Mouse (Mus musculus) central nervous system, embryonic 14 days (tissue): ENCODE measurements around the gene Galntl5. TPM values are rescaled to one million over a fixed set of nuclear protein-coding genes. Genes with fewer than 3 reads are reported as not detected.

Experiments used
- polyA plus RNA-seq: library from polyadenylated mRNA; depleted of rRNA; stranded (reverse); fragments of >200 nt; gene quantifications from 2 replicates; pipeline ENCODE4 v1.2.3, GENCODE M21; 2012; rRNA removed

Galntl5 gene
- polyA plus RNA-seq, result not detected in 2 replicates

DNA sequence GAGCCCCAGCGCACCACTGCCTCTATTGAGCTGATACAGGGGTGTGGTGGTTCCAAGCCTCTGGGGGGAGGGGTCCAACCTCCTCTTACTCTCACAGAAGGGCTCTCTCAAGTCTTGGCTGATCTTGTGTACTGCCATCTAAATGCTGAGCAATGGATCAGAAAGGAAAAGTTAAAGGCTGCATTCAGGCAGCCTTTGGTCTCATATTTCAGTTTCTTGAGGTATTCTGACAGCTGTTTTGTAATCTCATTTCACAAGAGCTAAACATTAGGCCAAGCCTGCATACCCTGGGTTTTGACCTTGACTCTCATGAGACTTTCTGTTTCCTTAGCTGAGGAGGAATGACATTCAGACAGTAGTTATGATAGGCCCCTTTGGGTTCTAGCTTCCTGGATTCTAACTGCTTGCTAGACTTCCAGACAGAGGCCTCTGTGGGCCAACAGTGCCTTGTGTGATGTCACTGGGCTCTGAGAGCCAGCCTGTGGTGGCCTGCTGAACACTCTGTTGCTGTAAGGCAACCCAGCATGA, at the start of gene Galntl5:
Galntl5 (plus strand) TSS at position 457 of the 528 bp plus-strand sequence.

DNA sequence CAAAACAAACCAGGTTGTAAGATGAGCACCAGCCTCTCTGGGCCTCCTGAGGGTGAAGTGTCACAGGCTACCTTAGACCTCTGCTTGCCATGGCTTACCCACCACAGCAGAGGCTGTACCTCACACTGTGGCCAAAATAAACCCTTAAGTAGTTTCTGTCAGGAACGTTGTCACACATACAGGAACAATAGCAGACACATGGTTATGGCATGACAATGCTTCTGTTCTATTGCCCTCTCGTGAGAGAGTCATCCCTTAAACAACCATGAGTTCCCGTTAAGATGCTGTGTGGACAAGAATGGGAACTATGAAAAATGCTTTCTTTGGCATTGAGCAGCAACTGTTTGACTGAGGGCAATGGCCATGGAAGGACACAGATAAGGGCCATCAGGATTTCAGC, 40.3 kb downstream of the Galntl5 start, which contains the start of gene Galnt11:
Galnt11 (plus strand) TSS at position 301 of the 400 bp plus-strand sequence.

DNA sequence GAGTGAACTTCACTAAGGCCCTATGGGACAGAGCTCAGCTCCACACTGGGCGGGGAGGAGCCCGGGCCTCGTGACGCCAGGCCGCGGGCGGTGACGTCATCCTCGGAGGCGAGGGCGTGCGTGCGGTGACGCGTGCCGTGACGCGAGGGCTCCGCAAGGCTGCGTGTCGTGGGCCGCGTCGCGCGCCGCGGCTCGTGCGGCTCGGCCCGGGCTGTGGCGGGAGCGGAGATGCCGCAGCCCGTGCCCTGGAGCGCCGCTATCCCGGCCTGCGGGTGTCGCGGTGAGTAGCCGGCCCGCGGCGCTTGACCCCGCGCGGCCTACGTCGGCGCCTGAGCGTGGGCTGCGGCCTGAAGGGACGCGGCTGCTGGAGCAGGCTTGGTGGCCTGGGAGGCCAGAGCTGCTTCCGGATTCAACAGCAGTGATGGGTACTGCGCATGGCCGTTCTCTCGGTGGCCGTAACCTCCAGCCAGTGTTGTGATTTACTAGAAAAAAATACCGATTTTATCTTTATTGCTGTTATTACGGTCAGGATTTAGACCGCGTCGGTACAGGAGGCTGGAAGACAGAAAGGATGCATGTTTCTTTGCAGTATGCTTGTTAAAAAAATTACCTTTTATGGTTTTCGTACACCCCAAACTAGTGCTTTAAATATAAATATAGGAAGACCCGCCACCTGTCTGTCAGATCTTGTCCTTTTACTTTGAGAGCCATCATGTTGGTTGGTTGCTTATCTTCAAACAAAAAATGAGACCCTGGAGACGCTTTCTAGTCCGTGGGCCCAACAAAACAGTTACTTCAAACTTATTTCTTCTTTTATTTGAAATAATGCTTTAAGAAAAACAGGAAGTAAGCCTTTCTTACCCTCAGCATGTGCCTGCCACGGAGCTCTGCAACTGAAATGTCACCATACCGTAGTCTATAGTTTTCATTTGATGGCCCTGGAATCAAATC, 41.8 kb downstream of the Galntl5 start, which contains the start of gene E130116L18Rik:
E130116L18Rik (minus strand) TSS at position 402 of the 951 bp plus-strand sequence.

Other genes starting within 250 kb of the Galntl5 start
- 91.2 and 102 TPM in 2 replicates for gene Prkag2, start 80.8 kb upstream of the Galntl5 start, polyA plus RNA-seq
- 39.0 and 39.5 TPM in 2 replicates for gene Galnt11, start 40.4 kb downstream of the Galntl5 start, polyA plus RNA-seq
- not detected in 2 replicates for gene E130116L18Rik, start 41.7 kb downstream of the Galntl5 start, polyA plus RNA-seq